Mouse (Mus musculus) urinary bladder, postnatal 36 days (tissue): ENCODE data around the gene Mybphl.
A peak's percentile ranks its signal among the peaks of the same experiment; 100 is the strongest.

ENCODE experiments used
- DNase-seq, 2 experiments: peaks; one replicate each; pipeline ENCODE4 v3.0.0; 2022; ENCODE audit warnings: low spot score in 2 of 2, mixed read lengths in 1 of 2

The Mybphl gene

DNA sequence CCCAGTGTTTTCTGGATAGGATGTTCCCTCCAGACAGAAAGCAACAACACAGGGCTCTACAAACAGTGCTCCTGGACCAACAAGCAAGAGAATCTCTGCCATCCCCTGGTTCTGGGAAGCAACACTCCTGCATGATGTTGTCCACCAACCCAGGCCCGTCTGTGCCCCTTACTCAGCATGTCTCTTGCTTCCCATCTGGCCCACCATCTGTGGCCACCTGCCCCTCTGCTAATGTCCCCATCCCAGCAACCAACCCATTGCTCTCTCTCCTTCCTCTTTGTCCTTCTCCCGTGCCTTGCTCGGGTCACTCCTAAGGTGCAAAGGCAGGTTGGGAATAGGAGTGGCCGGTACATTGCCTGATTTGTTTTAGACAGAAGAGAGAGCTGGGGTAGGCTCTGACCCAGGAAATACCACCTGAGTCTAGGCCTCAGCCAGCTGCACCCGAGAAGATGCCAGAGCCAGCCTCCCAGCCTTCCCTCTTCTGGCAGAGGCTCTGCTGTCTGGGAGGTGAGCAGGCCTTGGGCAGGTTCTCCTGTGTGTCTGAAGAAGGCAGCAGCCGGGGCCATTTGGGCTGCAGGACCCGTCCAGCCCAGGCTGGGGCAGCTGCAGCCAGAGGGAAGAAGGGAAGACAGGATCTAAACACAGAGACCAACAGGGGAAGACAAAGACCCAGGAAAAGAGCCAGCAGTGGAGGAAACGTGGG, 45.1 kb downstream of the Mybphl start:
- no peak for DNase-seq

DNA sequence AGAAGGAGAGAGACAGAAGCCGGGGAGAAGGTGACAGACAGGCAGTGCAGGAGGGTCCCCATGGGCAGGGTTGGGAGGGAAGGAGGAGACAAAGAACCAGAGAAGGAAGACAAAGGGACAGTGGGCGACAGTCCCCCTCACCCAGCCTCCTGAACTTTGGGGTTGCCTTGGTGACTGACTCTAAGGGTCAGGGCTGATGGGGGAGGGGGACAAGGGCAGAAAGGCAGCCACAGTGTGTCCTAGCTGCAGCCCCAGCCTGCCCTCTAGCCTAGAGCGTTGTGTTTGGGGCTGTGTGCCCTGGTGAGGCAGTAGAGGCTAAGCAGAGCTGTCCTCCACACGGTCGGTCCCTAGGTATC, 45.6 kb downstream of the Mybphl start:
- no peak for DNase-seq

DNA sequence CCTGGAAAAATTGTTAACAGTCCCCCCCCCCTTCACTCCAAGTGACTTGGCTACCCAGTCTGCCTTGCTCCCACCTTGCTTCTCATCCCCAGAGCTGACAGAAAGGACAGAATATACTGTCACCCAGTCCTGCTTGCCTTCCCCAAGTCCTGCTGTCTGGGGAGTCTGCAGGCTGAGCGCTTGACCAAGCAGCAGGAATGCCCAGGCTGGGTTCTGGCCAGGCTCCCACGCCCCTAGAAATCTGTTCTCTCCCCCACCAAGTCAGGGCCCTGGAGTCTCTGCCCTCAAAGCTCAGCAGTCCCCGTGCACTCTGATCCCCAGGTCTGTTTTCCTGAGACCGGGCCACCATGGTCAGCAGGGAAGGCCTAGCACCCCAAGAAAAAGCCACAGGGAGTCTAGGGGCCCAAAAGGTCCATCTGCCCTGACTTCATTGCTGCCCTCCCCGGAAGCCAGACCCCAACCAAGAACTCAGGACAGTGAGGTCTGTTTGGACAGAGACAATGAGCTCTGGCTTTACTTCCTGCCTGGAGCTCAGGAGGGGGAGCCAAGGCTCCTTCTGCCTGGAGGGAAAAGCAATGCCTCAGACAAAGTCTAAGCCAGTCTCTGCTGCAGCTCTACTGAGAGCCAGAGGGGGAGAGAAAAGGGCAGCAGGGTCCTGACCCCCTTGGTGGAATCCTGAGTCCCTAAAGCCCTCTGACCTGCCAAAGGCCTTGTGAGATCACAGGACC, 46.5 kb downstream of the Mybphl start:
- no peak for DNase-seq

DNA sequence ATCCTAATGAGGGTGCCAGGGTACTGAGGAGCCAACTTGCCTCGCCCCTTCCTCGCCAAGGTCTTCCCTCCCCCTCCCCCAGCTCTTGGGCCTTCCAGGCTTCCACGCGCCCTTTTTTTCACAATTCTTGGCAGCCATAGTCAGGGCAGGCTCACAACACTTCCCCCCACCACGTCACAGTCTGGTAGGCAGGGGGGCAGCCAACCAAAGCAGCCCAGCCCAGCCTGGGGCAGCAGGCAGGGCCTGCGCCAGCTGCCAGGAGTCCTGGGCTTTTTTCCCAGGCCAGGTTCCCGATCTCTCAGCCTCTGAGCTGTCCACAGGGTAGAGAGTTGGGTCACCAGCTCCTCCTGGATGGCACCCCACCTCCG, 47.0 kb downstream of the Mybphl start:
- DNase-seq, result peak in 1 of 2 experiments; percentile 23

DNA sequence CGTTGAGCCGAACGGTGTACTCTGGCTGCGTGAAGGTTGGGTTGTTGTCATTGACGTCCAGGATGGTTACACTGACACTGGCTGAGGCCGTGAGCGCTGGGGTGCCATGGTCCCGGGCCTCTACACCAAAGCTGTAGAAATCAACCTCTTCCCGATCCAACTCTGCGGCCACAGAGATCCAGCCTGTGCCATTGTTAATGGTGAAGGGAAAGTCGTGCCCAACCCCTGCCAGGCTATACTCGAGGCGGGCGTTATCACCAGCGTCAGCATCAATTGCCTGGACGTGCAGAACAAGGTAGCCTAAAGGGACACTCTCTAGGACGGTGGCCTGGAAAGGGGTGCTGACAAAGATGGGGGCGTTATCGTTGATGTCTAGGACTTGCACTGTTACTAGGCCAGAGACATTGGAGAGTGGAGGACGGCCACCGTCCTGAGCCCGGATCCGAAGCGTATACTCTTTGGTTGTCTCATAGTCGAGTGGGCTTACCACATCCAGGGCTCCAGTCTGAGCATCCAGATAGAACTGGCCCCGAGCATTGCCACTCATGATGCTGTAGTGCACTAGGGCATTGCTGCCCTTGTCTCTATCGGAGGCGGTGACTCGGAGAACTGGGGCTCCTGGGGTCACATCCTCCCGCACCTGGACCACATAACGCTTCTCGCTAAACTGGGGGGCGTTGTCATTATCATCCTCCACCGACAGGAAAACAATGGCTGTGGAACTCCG, 49.1 kb downstream of the Mybphl start:
- DNase-seq, result no peak

DNA sequence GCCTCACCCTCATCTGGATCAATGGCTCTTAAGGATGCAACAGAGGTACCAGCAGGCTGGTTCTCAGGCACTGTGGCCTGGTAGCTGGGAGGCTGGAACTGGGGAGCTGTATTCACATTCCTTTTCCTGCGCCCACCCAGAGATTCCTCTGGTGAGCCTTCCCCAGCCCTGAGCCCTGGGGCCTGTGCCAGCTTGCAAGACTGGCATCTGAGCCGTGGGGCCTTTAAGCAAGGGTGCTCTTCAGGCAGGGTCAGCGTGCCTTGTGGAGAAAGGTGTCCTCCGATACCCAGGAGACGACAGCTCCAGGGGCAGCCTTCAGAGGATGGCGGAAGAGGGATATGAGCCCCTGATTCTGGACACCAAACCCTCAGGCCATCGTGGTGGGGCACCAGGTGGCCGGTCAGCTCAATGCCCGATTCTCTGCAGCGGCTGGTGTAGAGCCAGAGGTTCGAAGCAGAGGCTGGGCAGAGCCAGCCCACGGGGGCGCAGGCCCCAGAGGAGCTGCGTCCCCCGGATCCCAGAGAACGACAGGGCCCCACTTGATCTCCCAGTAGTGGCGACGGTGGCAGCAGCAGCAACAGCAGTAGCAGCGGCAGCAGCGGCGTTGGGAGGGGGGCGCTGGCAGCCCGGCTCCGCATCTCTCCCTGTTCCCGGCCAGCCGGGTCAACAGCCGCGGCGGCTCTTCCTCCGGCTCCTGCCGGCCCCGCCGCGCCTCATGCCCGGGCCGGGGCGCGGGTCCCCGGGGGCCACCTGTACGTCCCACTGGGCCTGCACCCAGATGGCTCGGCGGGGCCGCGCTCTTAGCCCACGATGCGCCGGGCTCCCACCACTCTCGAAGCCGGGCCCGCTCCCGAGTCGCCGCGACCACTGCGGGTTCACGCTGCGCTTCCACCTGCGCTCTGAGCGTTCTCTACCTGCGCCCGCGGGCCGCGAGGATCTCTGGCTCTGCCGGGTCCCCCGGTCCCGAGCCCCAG, 50.4 kb downstream of the Mybphl start, which contains the start of gene Celsr2:
Celsr2 (minus strand) TSS at position 696 of the 974 bp plus-strand sequence.
- no peak for DNase-seq

DNA sequence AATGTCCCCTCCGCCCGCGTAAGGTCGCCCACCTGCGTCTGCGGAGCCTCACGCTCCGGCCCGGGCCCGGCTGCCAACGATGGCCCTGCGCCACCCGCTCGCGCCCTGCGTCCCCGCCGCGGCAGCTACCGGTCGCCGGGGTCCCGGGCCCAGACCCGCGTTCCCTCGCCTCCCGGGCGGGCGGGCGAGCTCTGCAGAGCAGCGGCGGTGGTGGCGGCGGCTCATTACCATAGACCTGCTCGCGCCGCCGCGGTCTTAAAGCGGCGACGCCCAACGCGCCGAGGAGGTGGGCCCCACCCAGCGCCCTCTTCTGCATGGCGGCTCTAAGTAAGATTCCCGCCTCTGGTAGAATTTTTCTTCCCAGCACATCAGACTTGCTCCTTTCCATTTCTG, 51.1 kb downstream of the Mybphl start:
- DNase-seq, result peak; percentile 46 to 67

DNA sequence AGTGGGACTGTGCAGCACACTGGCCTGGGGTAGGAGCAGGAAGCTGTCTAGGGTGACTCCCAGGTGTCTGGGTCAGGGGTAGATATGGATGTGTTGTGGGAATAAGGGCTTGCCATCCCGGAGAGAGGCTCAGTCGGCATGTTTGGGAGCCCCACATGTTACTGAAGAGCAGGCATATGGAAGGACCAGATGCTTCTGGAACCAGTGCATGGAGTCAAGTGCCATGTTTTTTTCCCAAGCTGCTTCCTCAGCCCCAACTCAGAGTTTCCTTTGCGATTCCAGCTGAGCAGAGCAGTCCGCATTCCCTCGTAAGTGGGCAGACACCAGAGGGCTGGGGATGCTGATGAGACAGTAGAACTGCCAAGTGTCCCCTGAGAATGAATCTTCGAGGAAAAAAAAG, 58.3 kb downstream of the Mybphl start:
- DNase-seq, result no peak

DNA sequence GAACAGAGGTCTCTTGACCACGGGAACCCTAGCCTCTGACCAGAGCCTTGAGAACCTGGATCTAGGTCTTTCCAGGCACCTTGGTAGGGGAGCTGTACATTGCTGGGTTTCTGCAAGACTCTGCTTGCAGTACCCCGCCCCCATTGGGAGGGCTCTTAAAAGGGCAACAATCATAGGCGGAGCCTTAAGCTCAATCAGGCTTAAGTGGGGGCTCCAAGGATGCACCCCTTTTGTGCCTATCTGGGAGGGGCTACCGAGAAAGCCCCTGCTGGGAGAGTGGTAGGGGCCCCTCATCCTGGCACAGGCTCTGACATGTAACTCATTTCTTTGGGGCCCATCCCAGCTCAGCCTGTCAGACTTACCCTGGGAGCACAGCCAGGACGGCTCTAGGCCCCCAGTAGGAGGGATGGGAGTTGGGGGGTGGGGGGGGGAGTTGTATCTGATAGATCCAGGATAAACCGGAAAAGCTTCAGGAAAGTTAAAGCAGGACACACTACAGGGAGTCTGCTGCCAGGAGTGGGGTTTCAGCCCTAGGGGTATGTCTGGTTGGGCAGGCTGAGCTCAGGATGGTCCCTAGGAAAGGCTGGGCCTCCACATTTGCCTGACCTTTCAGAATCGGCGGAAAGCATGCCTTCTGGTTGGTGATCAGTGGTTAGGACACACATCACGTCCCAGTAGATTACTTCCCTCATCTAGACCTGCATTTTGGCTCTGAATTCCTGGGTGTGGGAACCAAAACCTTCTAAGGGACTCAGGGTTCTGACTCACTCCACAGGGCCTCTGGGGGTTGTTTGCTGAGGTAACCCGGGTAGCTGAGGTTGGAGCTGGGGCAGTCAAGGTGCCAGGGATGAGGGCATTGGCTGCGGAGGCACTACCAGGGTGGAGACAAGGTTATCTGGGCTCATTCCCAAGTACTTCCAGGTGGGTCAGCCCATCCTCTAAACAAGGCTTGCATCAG, 59.4 kb downstream of the Mybphl start:
- peak; percentile 48 to 54 for DNase-seq

DNA sequence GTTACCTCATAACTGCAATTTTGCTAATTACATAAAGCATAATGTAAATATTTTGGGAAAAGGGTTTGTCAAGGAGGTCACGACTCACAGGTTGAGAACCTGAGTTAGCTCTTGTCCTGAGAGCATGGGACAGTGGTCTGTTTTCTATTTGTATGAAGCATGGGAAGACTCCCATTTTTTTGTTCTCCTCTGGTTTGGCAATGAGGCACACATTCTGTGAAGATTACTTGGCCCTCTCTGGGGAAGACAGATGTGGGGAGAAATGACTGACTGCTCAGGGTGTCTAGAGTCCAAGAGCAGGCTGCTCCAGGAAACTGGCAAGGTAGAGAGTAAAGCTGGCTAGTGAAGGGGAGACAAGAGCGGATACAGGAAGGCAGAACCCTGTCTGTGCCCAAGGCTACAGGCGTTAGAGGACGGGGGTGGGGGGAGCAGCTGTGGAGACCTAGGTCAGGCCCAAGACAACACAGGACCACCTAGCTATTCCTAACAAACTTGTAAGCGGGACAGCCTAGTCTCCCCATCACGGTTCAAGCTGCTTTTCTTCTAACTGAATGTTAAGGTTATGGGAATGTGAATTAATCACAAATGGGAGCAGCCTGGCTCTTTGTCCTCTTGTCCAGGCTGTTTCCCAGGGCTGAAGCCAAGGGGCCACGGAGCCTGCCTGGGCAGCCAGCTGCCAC, 60.4 kb downstream of the Mybphl start:
- DNase-seq, result no peak

DNA sequence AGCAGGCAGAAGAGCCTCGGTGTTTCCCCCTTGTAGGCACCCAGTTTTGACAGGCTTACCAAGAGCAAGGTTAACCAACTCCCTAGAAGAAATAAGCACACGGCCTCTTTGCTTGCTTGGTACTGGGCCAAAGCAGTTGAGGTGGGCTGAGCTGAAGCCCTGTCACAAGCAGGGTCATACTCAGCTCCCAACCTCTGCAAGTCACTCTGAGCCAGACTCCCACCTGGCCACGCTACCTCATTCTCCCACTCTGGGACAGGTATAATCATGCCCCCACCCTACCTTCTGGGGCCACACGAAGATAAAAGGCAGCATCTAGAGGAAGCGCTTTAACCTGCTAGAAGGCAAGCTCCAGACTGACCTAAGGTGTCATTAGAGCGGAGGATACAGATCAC, 60.9 kb downstream of the Mybphl start:
- DNase-seq, result no peak
